Mouse (Mus musculus): ENCODE data around the gene Srsf3. TPM values are rescaled to one million over a fixed set of nuclear protein-coding genes. Genes with fewer than 3 reads are reported as not detected.
A peak's percentile ranks its signal among the peaks of the same experiment; 100 is the strongest.
"Not testable (repeated sequence)": the region's sequence is repeated elsewhere in the genome, so short reads cannot be mapped to it uniquely, and the experiment has no call there.

Gene Srsf3
- total RNA-seq (2021): 100 to 1,000 TPM; 148 to 157 TPM

GRCm38 (mm10) chr17:29032274-29033069 lies at the start of gene Srsf3:
Srsf3 (plus strand) TSS chr17:29032628.
- intact Hi-C loops (cut with DNase I): no loop called here
- DNase-seq (ENCODE audit: extremely low spot score in 1 of 2, low spot score in 2 of 2): peak; percentile 100

- intact Hi-C loops (cut with DNase I): no loop called here
- DNase-seq (ENCODE audit: extremely low spot score in 1 of 2, low spot score in 2 of 2): no peak
Measured at GRCm38 (mm10) chr17:28984724-28985420, 47.6 kb upstream of the Srsf3 start.

- no peak for DNase-seq (ENCODE audit: extremely low spot score in 1 of 2, low spot score in 2 of 2)
- intact Hi-C loops (cut with DNase I): no loop called here
Measured at GRCm38 (mm10) chr17:28986833-28987232, 45.6 kb upstream of the Srsf3 start.

- intact Hi-C loops (cut with DNase I): no loop called here
Measured at GRCm38 (mm10) chr17:28987713-28988112, 44.7 kb upstream of the Srsf3 start.

GRCm38 (mm10) chr17:28988291-28988690 lies 44.1 kb upstream of the Srsf3 start:
- no peak for DNase-seq (ENCODE audit: extremely low spot score in 1 of 2, low spot score in 2 of 2)
- intact Hi-C loops (cut with DNase I): no loop called here

More at GRCm38 (mm10) chr17:28987713-28988112, 44.7 kb upstream of the Srsf3 start:
- peak in 1 of 2 experiments; percentile 50 for DNase-seq (ENCODE audit: extremely low spot score in 1 of 2, low spot score in 2 of 2)

DNA sequence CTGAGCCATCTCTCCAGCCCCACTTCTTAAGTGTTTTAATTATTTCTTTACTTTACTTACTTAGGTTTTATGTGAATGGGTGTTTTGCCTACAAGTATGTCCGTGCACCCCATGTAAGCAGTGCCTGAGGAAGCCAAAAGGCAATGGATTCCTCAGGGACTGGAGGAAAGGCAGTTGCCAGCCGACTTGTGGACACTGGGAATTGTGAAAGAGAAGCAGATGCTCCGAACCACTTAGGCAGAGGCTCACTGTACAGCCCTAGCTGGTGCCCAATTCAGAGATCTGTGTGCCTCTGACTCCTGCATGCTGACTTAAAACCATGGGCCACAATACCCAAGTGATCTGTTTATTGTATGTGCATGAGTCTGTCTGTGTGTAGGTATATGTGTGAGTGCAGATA lies 43.4 kb upstream of the Srsf3 start:
- intact Hi-C loops (cut with DNase I): no loop called here
- no peak for DNase-seq (ENCODE audit: extremely low spot score in 1 of 2, low spot score in 2 of 2)

- intact Hi-C loops (cut with DNase I): no loop called here
- no peak for DNase-seq (ENCODE audit: extremely low spot score in 1 of 2, low spot score in 2 of 2)
Measured at GRCm38 (mm10) chr17:28990060-28990459, 42.4 kb upstream of the Srsf3 start.

DNA sequence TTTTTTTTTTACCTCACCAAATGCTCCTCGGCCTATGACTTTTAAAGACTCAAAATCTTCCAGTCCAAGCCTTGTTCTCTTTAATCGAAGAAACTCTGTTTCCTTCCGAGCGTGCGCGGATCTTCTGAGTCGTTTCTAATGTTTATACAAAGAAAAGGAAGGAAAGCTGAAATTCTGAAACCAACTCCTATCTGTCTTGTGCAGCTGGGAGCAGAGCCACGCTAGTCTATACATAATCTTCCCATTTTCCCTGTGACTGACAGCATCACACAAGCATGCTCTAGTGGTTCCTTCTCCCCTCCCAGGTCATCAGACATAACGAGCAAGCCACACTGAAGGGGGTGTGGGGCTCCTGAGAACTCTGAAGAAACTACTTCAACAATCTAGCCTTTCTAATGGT lies 41.1 kb upstream of the Srsf3 start:
- intact Hi-C loops (cut with DNase I): no loop called here
- no peak for DNase-seq (ENCODE audit: extremely low spot score in 1 of 2, low spot score in 2 of 2)

DNA sequence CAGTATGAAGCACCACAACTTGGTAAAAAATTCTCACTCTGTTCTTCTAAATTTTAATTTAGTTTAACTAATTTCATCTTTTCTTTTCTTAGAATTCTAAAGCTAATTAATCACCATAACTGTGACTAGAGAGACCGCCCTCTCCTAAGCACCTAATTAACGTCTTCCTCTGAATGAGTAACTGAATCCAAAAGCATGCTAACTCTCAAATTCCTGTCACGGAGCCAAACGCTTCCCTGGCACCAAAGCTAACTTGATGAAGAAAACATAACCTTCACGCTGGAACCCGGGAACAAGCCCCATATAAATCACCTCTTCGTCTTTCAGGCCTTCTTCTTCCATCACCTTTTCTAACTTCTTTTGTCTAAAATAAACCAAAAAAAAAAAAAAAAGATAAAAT lies 40.3 kb upstream of the Srsf3 start:
- DNase-seq (ENCODE audit: extremely low spot score in 1 of 2, low spot score in 2 of 2): peak; percentile 30 to 54
- intact Hi-C loops (cut with DNase I): no loop called here

DNA sequence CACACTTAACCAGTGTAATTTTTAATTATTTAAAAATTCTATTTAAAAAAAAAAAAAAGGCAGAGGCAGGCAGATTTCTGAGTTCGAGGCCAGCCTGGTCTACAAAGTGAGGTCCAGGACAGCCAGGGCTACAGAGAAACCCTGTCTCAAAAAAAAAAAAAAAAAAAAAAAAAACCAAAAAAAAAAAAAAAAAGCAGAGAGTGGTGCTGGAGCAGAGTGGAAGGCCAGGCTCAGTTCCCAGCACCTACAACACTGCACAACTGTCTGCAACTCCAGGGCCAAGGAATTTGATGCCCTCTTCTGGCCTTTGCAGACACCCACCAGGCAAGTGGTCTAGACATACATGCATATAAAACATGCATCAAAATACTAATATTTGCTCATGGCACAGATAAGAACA lies 39.4 kb upstream of the Srsf3 start:
- intact Hi-C loops (cut with DNase I); DNase-seq (ENCODE audit: extremely low spot score in 1 of 2, low spot score in 2 of 2): not testable (repeated sequence)

GRCm38 (mm10) chr17:28994615-28995014 lies 37.8 kb upstream of the Srsf3 start:
- no peak for DNase-seq (ENCODE audit: extremely low spot score in 1 of 2, low spot score in 2 of 2)
- intact Hi-C loops (cut with DNase I): no loop called here

DNA sequence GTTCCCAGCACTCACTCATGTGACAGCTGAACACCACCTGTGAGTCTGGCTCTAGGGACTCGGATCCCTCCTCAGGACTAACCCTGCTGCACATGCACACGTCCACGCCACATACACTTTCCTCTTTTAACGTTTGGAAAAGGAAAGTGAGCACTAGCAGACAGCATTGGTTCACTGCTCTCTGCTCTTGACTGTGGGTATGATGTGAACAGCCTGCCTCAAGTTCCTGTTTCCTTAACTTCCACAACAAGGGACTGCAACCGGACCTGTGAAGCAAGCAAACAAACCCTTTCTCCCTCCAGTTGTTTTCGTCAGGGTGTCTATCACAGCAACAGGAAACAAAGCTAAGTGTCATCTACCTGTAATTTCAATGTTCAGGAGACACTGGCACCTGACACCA lies 32.0 kb upstream of the Srsf3 start:
- no peak for DNase-seq (ENCODE audit: extremely low spot score in 1 of 2, low spot score in 2 of 2)
- intact Hi-C loops (cut with DNase I): no loop called here

GRCm38 (mm10) chr17:29003740-29004139 lies 28.7 kb upstream of the Srsf3 start:
- intact Hi-C loops (cut with DNase I): no loop called here
- DNase-seq (ENCODE audit: extremely low spot score in 1 of 2, low spot score in 2 of 2): no peak

- intact Hi-C loops (cut with DNase I): no loop called here
Measured at GRCm38 (mm10) chr17:29005002-29005401, 27.4 kb upstream of the Srsf3 start.

GRCm38 (mm10) chr17:29006812-29007211 lies 25.6 kb upstream of the Srsf3 start:
- intact Hi-C loops (cut with DNase I): no loop called here
- no peak for DNase-seq (ENCODE audit: extremely low spot score in 1 of 2, low spot score in 2 of 2)

More at GRCm38 (mm10) chr17:29005002-29005401, 27.4 kb upstream of the Srsf3 start:
- no peak for DNase-seq (ENCODE audit: extremely low spot score in 1 of 2, low spot score in 2 of 2)

GRCm38 (mm10) chr17:29007243-29007640 lies 25.2 kb upstream of the Srsf3 start:
- intact Hi-C loops (cut with DNase I): no loop called here
- peak in 1 of 2 experiments; percentile 57 for DNase-seq (ENCODE audit: extremely low spot score in 1 of 2, low spot score in 2 of 2)

- peak; percentile 81 to 94 for DNase-seq (ENCODE audit: extremely low spot score in 1 of 2, low spot score in 2 of 2)
- intact Hi-C loops (cut with DNase I): no loop called here
Measured at GRCm38 (mm10) chr17:29007641-29008325, 24.6 kb upstream of the Srsf3 start, which contains the start of gene Stk38. Stk38 (minus strand) TSS chr17:29007995.

DNA sequence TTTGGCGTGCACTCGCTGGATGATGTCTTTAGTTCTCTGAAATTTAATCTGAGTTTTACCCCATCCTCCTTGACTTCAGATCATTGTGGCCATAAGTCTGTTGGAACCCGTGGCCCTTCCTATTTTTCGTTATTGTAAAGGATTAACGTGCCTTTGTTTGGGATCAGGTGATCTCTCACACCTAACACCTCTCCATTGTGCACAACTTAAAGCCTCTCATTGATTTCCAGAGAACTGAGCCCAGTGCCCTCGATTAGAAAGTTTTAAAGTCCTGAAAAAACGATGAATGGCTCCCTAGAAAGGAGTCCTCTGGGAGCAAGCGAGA lies 24.1 kb upstream of the Srsf3 start:
- no peak for DNase-seq (ENCODE audit: extremely low spot score in 1 of 2, low spot score in 2 of 2)
- intact Hi-C loops (cut with DNase I): no loop called here

- DNase-seq (ENCODE audit: extremely low spot score in 1 of 2, low spot score in 2 of 2): no peak
- intact Hi-C loops (cut with DNase I): no loop called here
Measured at GRCm38 (mm10) chr17:29009181-29009580, 23.2 kb upstream of the Srsf3 start.

DNA sequence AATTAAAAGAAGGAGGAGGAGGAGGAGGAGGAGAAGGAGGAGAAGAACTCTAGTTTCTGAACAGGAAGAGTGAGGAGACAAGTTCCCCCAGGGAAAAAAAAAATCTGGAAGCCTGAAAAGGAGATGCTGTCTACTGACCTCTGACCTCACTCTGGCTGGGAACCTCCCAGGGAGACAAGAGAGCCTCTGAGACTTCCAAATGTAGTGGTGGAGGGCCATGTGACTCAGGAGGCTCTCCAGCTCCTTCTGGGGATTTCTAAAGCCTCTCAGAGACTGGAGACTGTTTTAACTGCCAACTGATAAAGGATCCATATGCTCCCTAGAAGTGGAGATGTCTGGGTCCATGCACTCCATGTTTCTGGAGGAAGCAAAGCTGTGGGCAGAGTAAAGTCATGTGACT lies 18.2 kb upstream of the Srsf3 start:
- intact Hi-C loops (cut with DNase I): no loop called here
- DNase-seq (ENCODE audit: extremely low spot score in 1 of 2, low spot score in 2 of 2): no peak
